Mouse (Mus musculus): ENCODE data around the gene Kif27. TPM values are rescaled to one million over a fixed set of nuclear protein-coding genes. Genes with fewer than 3 reads are reported as not detected.

Kif27 gene
- polyA plus RNA-seq, 1 experiment = not detected

DNA sequence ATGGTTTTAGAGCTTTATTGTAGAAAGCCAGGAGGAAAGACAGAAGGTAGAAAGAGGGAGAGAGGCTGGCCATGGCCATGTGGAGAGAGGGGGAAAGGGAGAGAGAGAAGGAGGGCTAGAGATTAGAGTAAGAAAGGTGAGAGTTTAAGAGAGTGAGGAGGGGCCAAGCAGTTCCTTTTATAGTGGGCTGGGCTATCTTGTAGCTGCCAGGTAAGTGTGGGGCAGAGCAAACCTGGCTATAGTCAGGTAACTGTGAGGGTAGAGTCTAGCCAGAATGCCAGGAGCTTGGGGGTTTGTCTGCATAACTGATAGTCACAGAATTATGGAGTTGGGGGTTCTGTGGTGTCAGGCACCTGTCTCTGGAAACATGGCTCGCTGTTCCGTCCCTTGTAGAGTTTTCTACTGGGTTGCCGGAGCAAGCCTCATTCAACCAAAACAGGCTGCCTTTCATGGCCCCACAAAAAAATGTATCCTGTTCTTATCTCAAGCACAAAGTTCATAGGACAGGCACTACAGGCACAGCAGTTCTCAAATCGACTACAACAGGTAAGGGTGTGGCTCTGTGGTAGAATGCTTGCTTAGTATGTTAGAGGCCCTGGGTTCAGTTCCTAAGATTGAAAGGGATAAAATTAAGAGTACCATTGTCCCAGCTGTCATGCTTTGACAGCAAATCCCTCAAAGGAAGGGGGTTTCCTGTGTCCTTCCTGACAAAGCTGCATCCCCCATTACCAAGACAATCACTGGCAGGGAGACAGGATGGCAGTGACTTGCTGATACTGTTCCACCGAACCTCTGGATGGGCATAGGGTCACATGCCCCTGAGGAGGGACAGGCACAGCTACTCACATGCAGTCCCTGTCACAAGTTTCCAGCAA, 13.6 kb upstream of the Kif27 start:
- no peak for TF ChIP-seq GATA1 (IDR thresholded peaks at IDR 0.05; ENCODE audit: low read length)

DNA sequence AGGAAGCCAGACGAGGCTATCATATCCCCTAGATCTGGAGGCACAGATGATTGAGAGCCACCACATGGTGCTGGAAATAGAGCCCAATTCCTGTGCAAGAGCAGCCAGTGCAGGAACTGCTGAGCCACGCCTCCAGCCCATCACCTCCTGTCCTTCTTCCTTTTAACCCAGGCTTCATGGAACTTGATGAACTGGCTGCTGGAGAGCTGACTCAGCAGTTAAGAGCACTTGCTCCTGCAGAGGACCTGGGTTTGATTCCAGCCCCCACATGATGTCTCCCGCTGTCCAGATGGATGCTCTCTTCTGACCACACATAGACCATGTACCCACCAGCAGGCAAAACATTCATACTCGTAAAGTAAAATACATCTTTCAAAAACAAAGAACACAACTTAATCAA, 9.9 kb upstream of the Kif27 start:
- TF ChIP-seq GATA1 (IDR thresholded peaks at IDR 0.05; ENCODE audit: low read length) = no peak

- TF ChIP-seq GATA1 (IDR thresholded peaks at IDR 0.05; ENCODE audit: low read length) = no peak
Measured at GRCm38 (mm10) chr13:58367641-58368040, 8.7 kb upstream of the Kif27 start.

DNA sequence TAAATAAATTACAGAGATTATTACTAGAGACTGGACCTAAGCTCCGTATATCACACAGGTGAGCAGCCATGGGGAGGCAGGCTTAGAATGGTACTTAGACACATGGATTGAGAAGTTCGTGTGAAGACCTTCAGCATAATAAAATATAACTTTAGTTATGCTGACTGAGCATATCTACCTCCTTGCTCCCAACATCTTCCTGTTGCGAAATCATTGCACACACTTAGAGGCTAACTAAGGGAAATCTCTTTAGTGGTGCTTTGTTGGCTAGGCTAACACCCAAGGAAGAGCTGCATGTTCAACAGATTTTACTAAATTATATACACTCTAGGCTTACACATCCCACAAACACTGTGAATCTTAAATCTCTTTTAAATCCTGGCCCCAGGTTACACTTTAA, 7.5 kb upstream of the Kif27 start:
- no peak for TF ChIP-seq GATA1 (IDR thresholded peaks at IDR 0.05; ENCODE audit: low read length)

DNA sequence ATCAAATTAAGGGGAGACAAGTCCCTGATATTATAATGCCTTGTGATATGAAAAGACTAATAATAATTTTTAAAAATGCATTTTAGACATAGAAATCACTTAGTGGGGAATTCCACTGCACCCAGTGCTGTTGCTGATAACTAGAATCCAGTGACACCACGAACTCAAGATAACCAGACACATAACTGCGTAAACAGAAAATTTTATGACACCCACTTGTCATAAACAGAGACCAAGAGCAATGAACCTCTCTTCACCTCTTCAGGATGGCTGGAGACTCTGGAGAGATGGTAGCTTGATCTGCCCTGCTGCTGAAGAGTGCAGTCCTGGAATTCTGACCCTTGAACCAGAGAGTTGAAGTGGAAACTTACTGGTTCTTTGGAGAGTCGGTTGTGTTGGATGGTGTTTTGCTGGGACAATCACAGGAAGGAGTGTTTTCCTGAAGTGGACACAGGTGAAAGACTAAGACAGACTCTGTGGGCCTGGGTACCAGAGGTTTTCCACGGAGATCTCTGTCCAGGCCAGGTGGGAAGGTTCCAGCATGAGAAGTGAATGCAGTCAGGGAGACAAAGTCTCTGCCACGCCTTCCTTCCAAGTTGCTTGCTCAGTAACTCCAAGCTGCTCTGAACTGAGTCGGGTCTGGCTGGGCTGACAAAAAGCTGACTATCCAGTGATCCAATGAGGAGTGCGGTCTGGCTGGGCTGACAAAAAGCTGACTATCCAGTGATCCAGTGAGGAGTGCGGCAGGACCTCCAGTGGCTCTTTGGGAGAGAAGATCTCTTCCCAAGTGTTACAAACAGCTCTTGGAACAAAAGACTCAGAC, 5.6 kb upstream of the Kif27 start:
- no peak for TF ChIP-seq GATA1 (IDR thresholded peaks at IDR 0.05; ENCODE audit: low read length)

DNA sequence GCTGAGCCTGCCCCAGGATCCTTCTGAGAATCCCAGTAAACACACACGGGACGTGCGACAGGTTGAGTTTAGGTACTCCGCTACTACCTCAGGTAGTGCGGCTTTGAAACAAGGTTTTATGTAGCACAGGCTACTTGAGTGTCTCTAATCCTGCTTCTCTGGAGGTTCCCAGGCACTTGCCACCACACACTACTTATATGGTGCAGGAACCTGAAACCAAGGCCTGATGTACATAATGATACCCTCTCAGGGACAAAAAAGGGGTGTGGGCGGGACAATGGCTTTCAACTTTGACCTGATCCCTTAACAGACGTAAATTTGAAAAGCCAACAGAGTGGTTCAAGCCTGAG, 357 bp upstream of the Kif27 start:
- TF ChIP-seq GATA1 (IDR thresholded peaks at IDR 0.05; ENCODE audit: low read length) = no peak

- TF ChIP-seq GATA1 (IDR thresholded peaks at IDR 0.05; ENCODE audit: low read length) = no peak
Measured at GRCm38 (mm10) chr13:58352996-58353395, 5.9 kb downstream of the Kif27 start.

GRCm38 (mm10) chr13:58350606-58351005, 8.3 kb downstream of the Kif27 start:
- TF ChIP-seq GATA1 (IDR thresholded peaks at IDR 0.05; ENCODE audit: low read length) = no peak

DNA sequence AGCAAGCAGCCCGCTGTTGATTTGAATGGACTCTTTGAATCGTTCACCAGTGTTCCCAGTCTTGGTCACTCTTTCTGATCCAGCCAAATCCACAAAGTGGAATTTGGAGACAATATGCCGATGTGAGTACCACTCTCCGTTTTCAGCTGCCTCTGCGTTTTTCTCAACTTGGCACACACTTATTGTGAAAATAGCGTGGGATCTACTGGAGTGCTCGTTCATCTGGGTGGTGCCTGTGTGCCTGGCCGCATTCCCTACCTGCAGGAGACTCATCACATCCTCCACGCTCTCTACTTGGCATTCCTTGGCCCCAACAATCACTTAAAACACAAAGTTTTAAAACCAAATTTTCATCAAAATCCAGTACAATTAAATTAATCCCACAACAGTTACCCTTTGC, 14.4 kb downstream of the Kif27 start:
- no peak for TF ChIP-seq GATA1 (IDR thresholded peaks at IDR 0.05; ENCODE audit: low read length)

DNA sequence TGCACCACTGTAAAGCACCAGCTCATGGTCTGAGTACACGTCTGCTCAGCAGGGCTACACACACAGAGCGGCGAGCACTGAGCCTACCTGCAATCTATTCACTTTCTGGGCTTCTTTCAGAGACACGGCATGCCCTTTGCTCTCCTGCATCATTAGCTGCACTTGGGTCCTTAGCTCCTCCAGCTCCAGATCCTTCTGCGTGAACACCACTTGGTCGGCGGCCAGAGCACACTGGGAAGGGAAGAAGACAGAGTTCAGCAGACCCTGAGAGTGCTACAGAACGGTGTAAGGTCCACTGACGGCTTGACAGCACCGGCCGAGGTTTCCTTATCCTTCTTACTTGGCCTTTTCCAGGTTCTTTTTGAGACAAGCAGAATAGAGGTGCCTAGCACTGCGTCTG, 21.5 kb downstream of the Kif27 start:
- no peak for TF ChIP-seq GATA1 (IDR thresholded peaks at IDR 0.05; ENCODE audit: low read length)

DNA sequence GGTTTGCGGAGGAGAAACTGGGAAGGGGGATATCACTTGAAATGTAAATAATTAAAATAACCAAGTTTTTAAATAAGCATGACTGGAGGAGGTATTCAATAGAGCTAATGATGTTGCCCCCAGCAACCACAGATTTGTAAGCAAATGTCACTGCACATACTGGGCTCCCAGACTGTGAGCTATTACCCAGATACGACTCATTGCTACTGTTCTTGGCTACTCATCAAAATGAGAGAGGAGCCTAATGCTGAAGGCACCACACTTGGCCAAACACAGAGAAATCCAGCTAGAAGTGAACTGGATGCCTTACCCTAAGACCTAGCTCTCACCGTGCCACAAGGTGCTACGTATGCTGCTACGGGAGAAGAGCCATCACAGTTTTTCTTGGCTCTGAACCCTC, 24.8 kb downstream of the Kif27 start:
- TF ChIP-seq GATA1 (IDR thresholded peaks at IDR 0.05; ENCODE audit: low read length) = no peak

DNA sequence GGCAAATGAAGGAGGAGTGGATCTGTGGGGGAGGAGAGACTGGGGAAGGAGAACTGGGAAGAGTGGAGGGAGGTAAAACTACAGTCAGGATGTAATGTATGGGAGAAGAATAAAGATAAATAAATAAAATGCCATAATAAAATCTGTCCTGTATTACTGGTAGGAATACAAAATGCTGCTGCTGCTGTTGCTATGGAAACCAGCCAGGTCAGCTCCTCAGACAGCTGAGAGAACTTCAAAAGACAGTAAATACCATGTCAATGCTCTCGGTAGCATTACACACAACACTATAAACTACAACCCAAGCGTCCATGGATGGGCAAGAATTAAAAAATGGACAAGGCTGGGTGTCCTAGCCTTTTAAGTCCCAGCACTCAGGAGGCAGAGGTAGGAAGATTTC, 41.2 kb downstream of the Kif27 start:
- TF ChIP-seq GATA1 (IDR thresholded peaks at IDR 0.05; ENCODE audit: low read length) = no peak

GRCm38 (mm10) chr13:58314991-58315390, 43.9 kb downstream of the Kif27 start:
- TF ChIP-seq GATA1 (IDR thresholded peaks at IDR 0.05; ENCODE audit: low read length) = peak; percentile 19

GRCm38 (mm10) chr13:58313758-58314157, 45.2 kb downstream of the Kif27 start:
- no peak for TF ChIP-seq GATA1 (IDR thresholded peaks at IDR 0.05; ENCODE audit: low read length)

- no peak for TF ChIP-seq GATA1 (IDR thresholded peaks at IDR 0.05; ENCODE audit: low read length)
Measured at GRCm38 (mm10) chr13:58311351-58311750, 47.6 kb downstream of the Kif27 start.

GRCm38 (mm10) chr13:58309499-58309898, 49.4 kb downstream of the Kif27 start:
- no peak for TF ChIP-seq GATA1 (IDR thresholded peaks at IDR 0.05; ENCODE audit: low read length)

- TF ChIP-seq GATA1 (IDR thresholded peaks at IDR 0.05; ENCODE audit: low read length) = no peak
Measured at GRCm38 (mm10) chr13:58307453-58307852, 51.5 kb downstream of the Kif27 start.

All from G1E-ER4 (cell line).